Mouse (Mus musculus) bone marrow macrophage, adult 2 months (primary cell): ENCODE results near the gene Gm6793.

Source experiments
- CTCF ChIP-seq: IDR thresholded peaks from 2 replicates; pipeline ENCODE4 v1.5.1; 2012; ENCODE audit warnings: low read depth, mild to moderate bottlenecking, low read length, moderate library complexity
- POLR2A ChIP-seq: IDR thresholded peaks from 2 replicates; pipeline ENCODE4 v1.6.1; 2012; ENCODE audit warnings: mild to moderate bottlenecking, low read depth, low read length, borderline replicate concordance

DNA sequence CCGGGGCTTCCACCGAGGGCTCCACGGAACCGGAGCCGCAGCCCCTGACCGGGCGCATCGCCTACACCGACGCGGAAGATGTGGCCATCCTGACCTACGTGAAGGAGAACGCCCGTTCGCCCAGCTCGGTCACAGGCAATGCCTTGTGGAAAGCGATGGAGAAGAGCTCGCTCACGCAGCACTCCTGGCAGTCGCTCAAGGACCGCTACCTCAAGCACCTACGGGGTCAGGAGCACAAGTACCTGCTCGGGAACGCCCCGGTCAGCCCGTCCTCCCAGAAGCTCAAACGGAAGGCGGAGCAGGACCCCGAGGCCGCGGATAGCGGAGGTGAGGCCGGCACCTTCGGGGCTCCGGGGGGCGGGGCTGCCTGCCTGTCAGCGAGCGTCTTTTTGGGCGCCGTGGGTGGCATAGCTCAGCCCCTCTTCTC is 3.0 kb downstream of the Gm6793 start:
- TF ChIP-seq POLR2A: no peak
- TF ChIP-seq CTCF: no peak
